Mouse (Mus musculus) thymus, adult 2 months (tissue): ENCODE results near the gene Snx18. TPM values are rescaled to one million over a fixed set of nuclear protein-coding genes. Genes with fewer than 3 reads are reported as not detected.

Source experiments
- DNase-seq: peaks from one replicate; pipeline ENCODE4 v3.0.0; 2021
- H3K27ac ChIP-seq: fragments of 200-500 bp; 2 replicates; pipeline ENCODE4 v1.5.1; 2012; ENCODE audit warnings: low read length, control low read depth; ENCODE audit not compliant: control insufficient read depth, insufficient read depth
- H3K27me3 ChIP-seq: fragments of 200-500 bp; 2 replicates; pipeline ENCODE4 v1.6.1; 2012; ENCODE audit warnings: mild to moderate bottlenecking, low read length, moderate library complexity, mixed read lengths; ENCODE audit not compliant: control insufficient read depth, insufficient read depth
- H3K36me3 ChIP-seq: fragments of 200-500 bp; 2 replicates; pipeline ENCODE4 v1.6.1; 2012; ENCODE audit warnings: mild to moderate bottlenecking, low read length, moderate library complexity; ENCODE audit not compliant: control insufficient read depth, insufficient read depth
- H3K4me1 ChIP-seq: fragments of 200-500 bp; replicated peaks from 2 replicates; pipeline ENCODE4 v1.6.1; 2012; ENCODE audit warnings: low read length; ENCODE audit not compliant: control insufficient read depth, insufficient read depth
- H3K4me3 ChIP-seq: fragments of 200-500 bp; 2 replicates; pipeline ENCODE4 v1.5.1; 2012; ENCODE audit warnings: mild to moderate bottlenecking, low read length, control low read depth, moderate library complexity; ENCODE audit not compliant: control insufficient read depth, insufficient read depth
- CTCF ChIP-seq: fragments of 200-500 bp; IDR thresholded peaks from 2 replicates; pipeline ENCODE4 v1.5.1; 2012; ENCODE audit warnings: mild to moderate bottlenecking, control low read depth, low read length, moderate library complexity, borderline replicate concordance; ENCODE audit not compliant: control insufficient read depth, poor library complexity, insufficient read depth; ENCODE audit errors: extremely low read depth
- POLR2A ChIP-seq: fragments of 200-500 bp; IDR thresholded peaks from 2 replicates; pipeline ENCODE4 v1.6.1; 2012; ENCODE audit warnings: mild to moderate bottlenecking, low read length, control low read depth, moderate library complexity; ENCODE audit not compliant: control insufficient read depth, poor library complexity, insufficient read depth; ENCODE audit errors: extremely low read depth
- WGBS: fragments of 180-500 bp; shearing (Covaris S2); methylation state at CpG from one replicate; pipeline ENCODE4 v1.1.7; 2018; 5-methylcytosine and 5-hydroxymethylcytosine counted together
- polyA plus RNA-seq: library from polyadenylated mRNA; depleted of rRNA; stranded (reverse); fragments of >200 nt; gene quantifications from 2 replicates; pipeline ENCODE4 v1.2.3, GENCODE M21; 2012

Gene Snx18
- polyA plus RNA-seq, 1 experiment = 15.6 TPM

DNA sequence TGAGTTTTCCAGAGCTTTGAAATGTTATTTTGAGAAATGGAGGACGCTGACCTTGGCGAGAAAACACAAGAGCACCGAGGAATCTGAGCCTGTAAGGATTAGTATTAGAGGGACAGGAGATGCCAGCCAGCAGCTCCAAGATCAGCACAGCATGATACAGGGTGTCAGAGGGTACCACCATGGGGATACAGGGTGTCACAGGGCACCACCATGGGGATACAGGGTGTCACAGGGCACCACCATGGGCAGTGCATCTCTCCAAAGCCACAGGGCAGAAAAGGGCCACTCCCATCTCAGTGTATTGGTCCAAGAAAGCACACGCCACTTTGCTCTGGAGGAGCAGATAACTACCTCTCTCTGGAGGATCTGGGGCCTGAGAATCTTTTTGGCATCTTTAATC, 38.3 kb upstream of the Snx18 start:
- 99% methylated on average over 4 of the region's 4 CpGs for WGBS
- Histone ChIP-seq H3K36me3 (no peaks in the 10 kb centered on the region), H3K4me3 (no peak overlapping the region), H3K4me1 (no peaks in the 10 kb centered on the region), H3K27me3 (no peaks in the 10 kb centered on the region), H3K27ac (no peak overlapping the region)
- DNase-seq = no peak
- no peak for TF ChIP-seq CTCF
- no peak for TF ChIP-seq POLR2A

DNA sequence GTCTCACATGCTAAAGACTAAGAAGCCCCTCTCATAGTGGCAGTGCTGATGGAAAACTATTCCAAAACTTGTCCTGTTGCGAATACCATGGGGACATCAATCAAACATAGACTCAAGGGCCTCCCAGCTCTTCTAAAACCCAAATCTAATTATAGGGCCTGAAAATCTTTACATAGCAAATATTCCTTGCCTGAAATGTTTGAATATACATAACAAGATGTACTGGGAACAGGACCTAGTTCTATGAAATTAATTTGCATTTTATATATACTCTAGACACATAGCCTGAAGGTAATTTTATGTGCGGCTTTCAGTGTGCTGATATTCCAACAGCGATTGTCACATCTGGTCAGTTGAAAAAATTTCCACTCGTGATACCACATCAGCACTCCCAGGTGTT, 37.1 kb upstream of the Snx18 start:
- Histone ChIP-seq H3K27ac (no peak overlapping the region), H3K4me3 (no peak overlapping the region), H3K36me3 (no peaks in the 10 kb centered on the region), H3K4me1 (no peaks in the 10 kb centered on the region), H3K27me3 (no peaks in the 10 kb centered on the region)
- WGBS = 98% methylated on average over 4 of the region's 4 CpGs
- no peak for TF ChIP-seq POLR2A
- TF ChIP-seq CTCF = no peak
- no peak for DNase-seq

DNA sequence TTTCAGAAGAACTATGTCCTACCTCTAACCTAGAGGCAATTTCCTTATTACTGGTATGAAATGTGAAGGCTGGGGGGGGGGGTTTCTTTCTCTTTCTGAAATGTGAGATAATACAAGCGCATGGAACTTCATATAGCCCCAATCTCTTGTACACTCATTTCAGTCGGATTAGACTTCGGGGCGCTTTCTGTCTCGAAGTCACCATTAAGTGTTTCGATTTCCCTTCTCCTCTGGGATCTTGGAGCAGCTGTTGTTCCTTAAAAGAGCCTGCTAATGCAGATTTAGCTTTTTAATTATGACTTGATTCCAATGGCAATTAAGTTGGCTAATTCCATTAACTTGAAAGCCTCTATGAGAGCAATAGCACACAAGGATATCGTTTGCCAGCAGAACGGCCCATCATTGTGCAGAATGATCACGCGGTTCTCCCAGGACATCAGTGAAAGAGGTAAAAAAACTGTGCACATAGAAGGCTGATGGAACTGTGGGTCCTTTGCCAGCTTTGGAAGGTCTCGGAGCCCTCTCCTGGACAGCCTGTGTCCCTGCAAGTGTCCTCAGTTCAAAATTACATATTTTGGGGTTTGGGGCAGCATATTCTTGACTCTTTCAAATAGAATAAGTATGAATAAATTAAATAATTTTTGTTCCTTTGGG, 22.7 kb upstream of the Snx18 start:
- WGBS = 90% methylated on average over 11 of the region's 11 CpGs
- H3K4me3 ChIP-seq = no peak overlapping the region
- H3K27ac ChIP-seq = no peak overlapping the region
- no peaks in the 10 kb centered on the region for H3K36me3 ChIP-seq
- H3K4me1 ChIP-seq = peaks cover 7% of the 10 kb centered on the region
- H3K27me3 ChIP-seq = no peaks in the 10 kb centered on the region
- TF ChIP-seq POLR2A = no peak
- TF ChIP-seq CTCF = no peak
- DNase-seq = no peak

DNA sequence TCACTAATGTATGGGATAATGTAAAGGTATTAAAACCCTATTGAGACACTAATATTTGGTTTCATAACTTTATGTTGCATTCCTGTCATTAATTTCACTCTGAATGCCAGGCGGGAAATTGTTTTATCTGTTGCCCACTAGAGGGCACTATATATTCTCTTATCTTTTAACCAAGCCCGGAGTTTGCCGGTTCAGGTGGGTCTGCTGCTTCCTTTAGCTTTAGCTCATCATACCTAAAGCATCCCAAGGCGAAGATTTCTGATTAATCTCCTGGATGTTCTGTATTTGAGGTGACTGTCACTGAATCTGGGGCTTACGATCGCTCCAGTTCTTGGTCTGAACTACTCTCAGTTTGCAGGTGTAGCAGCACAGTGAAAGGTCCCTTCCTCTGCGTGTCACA, 20.6 kb upstream of the Snx18 start:
- no peaks in the 10 kb centered on the region for H3K36me3 ChIP-seq
- TF ChIP-seq CTCF = no peak
- TF ChIP-seq POLR2A = no peak
- H3K27me3 ChIP-seq = no peaks in the 10 kb centered on the region
- no peak overlapping the region for H3K4me3 ChIP-seq
- WGBS = 7% methylated on average over 7 of the region's 7 CpGs
- H3K4me1 ChIP-seq = peaks cover 10% of the 10 kb centered on the region
- no peak overlapping the region for H3K27ac ChIP-seq
- DNase-seq = no peak

DNA sequence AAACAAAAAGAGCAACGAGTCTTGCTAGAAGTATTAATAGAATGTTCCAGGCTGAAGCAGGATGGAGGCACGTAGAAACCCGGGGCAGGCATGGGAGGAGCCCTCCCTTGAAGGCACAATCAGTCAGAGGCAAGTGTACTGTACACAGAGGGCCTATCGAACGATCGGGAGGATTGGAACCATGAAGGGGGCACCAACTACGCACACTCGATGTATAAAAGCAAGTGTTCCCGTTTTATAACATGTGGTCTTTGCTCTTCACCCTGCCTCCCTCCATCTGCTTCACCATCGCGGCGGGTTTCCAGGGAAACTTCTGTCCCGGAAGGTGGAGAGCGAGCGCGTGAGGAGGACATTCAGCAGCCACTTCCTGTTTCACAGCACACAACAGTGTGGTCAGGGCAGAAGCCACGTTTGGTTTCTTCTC, 17.4 kb upstream of the Snx18 start:
- Histone ChIP-seq H3K4me1 (peaks cover 8% of the 10 kb centered on the region), H3K36me3 (no peaks in the 10 kb centered on the region), H3K27me3 (no peaks in the 10 kb centered on the region), H3K4me3 (peak overlapping the region; percentile 53), H3K27ac (no peak overlapping the region)
- DNase-seq = peak; percentile 20
- 7% methylated on average over 17 of the region's 17 CpGs for WGBS
- TF ChIP-seq CTCF (no peak), POLR2A (no peak)

DNA sequence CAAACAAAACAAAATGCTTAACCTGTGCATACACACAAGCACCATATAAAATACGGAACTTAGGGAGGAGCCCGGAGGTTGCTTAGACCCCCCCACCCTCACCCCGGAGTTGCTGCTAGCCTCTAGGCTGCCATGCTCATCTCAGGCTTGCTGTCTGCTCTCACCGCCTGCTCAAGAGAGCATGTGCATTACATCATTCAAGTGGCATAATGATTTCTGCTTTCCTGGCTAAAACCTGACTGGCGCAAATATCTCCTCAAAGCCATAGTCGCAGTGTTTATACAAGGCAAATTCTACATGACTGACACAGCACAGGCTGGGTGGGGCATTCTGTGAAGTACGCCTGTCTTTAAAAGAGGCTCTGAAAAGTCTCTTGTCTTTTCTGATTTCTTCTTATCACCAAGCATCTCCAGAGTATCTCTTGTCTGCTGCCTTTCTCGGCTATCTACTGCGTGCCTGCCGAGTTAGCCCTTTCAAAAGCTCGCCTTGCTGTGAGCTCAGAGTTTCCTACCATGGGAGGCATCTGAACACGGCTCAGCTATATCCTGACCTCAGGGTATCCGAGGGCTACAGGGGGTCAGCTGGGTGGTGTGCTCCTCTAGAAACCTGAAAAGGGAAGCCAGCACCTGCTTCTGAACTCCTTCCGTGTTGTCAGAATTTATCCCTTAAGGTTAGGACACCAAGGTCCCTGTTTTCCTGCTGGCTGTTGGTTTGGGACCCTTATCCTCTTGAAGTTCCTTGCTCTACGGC, 16.5 kb upstream of the Snx18 start:
- no peak overlapping the region for H3K4me3 ChIP-seq
- no peaks in the 10 kb centered on the region for H3K27me3 ChIP-seq
- H3K36me3 ChIP-seq = no peaks in the 10 kb centered on the region
- H3K4me1 ChIP-seq = peaks cover 11% of the 10 kb centered on the region
- H3K27ac ChIP-seq = no peak overlapping the region
- DNase-seq = no peak
- no peak for TF ChIP-seq POLR2A
- TF ChIP-seq CTCF = no peak
- WGBS = 90% methylated on average over 15 of the region's 15 CpGs

DNA sequence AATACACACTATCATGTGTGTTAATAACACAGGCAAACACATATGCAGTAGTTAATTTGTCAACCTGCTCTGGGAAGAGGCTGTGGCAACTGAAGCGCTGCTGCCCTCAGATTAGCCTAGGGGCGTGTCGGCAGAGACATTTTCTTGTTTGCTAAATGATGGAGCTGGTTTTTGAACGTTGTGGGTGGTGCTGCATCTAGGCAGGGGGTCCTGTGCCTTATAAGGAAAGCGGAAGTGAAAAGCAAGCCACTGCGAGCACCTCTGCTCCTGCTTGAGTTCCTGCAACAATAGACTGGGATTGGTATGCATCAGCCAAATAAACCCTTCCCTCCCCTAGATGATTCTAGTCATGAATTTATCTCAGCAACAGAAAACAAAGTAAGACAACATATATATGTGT, 14.1 kb upstream of the Snx18 start:
- Histone ChIP-seq H3K27me3 (no peaks in the 10 kb centered on the region), H3K36me3 (no peaks in the 10 kb centered on the region), H3K4me1 (peaks cover 11% of the 10 kb centered on the region), H3K4me3 (no peak overlapping the region), H3K27ac (no peak overlapping the region)
- TF ChIP-seq CTCF (no peak), POLR2A (no peak)
- WGBS = 70% methylated on average over 6 of the region's 6 CpGs
- no peak for DNase-seq
